Mouse (Mus musculus) lung, postnatal 4 days (tissue): ENCODE measurements at regions not wholly inside any gene's neighbourhood (a gene's known extent, or its start where the extent isn't known, plus 50 kb on each side); places are given as distances from the start of the nearest gene placed in this dataset.
A peak's percentile ranks its signal among the peaks of the same experiment; 100 is the strongest.

Experiments used
- DNase-seq, 2 experiments: peaks; one replicate each; pipeline ENCODE4 v3.0.0; 2021

DNA sequence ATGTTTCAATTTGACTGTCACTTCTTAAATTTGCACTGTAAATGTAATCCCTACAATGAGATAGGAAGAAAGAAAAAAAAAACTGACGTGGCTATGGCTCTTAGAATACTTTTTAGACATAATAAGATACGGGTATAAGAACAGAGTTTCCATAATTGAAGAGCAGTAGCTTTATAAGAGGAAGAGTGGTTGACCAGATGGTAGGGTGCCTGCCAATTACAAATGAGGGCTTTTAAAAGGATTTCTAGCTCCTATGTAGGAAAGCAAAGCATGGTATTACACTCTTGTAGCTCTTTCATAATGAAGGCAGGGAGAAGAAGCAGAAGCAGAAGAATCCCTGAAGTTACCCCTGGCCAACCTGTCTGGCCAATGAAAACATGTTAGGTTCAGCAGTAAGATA lies 239.7 kb upstream of the Car10 start:
- no peak for DNase-seq

DNA sequence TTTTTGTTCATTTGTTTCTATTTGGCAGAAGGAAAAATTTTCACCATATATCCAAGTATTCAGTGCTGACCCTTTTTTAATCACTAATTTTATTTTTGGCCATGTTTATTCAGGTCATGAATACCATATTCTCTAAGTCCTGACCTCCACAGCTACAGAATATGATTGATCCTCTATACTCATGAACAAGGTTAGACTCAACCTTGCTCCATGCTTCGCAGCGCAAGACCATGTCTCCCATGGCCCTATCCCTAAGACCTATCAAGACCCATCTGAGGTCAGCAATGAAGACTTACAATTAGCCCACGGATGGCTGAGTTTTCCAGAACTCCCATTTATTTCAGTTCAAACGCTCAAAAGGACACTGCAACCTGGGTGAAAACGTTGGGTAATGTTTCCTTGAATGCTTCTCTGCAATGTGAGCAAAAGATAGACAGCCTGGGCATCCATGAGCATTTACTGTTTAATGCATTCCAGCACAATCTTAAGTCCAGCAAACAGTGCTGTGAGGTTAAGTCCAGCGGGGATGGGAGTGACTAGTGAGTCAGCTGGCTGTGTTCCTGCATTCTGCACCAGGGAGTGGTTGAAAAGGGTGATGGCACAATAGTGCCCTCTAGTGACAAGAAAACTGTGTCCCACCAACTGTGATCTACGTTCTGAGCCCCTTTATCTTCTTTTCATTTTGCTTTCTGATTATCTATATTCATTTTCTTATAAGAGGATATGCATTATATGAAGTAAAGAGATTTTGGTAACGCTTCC lies 208.0 kb upstream of the Car10 start:
- DNase-seq, result peak; percentile 26 to 52

DNA sequence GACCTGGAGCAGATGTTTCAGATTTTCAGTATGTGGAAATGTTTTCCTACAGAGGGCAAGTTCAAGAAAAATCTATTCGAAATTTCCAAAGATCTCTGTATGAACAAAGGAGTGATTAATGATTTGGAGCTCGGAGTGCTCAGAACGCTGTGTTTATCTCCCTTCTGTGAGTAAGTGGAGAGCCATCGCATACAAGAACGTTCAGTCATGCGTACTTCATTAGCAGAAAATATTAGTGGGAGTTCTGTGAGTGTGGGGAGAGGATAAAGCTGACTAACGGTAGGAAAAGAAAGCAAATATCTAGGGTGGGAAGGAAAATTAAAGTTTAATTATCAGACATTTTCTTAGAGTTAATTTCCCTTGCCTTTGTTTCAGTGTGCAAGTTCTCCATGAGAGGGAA lies 198.5 kb upstream of the Car10 start:
- DNase-seq, result no peak
